Mouse (Mus musculus): ENCODE results near the gene Pik3r3. TPM values are rescaled to one million over a fixed set of nuclear protein-coding genes. Genes with fewer than 3 reads are reported as not detected.

The Pik3r3 gene
- total RNA-seq, 2 experiments from 2014 or later, result 15.7 to 19.7 TPM

Other genes with a start within 250 kb of the Pik3r3 start
- gene Faah, start 203.7 kb upstream of the Pik3r3 start, total RNA-seq (2021), result 1 to 10 TPM; 2.6 to 3.4 TPM
- 10 to 100 TPM; 30.5 to 34.6 TPM for gene Nsun4, start 167.7 kb upstream of the Pik3r3 start, total RNA-seq (2021)
- 100 to 1,000 TPM; 612 to 614 TPM for gene Uqcrh, start 146.5 kb upstream of the Pik3r3 start, total RNA-seq (2021)
- gene Lrrc41, start 146.3 kb upstream of the Pik3r3 start, total RNA-seq (2021), result 10 to 100 TPM; 66.1 to 72.7 TPM
- gene Rad54l, start 97.9 kb upstream of the Pik3r3 start, total RNA-seq (2021), result 1 to 10 TPM; 1.3 to 2.2 TPM
- 10 to 100 TPM; 61.8 to 63.7 TPM for gene Pomgnt1, start 97.8 kb upstream of the Pik3r3 start, total RNA-seq (2021)
- gene Lurap1, start 70.3 kb upstream of the Pik3r3 start, total RNA-seq (2021), result 10 to 100 TPM in 1 of 2 experiments, 1 to 10 TPM in 1; 7.6 to 10.1 TPM
- not detected for gene Tspan1, start 54.0 kb upstream of the Pik3r3 start, total RNA-seq (2021)
- gene 1700042G07Rik, start 48.2 kb upstream of the Pik3r3 start, total RNA-seq (2021), result not detected
- gene Gm49337, start 48.2 kb upstream of the Pik3r3 start, total RNA-seq (2021), result not detected
- gene Mast2, start 242.6 kb downstream of the Pik3r3 start, total RNA-seq (2021), result 10 to 100 TPM; 37.2 to 44.0 TPM